Mouse (Mus musculus) kidney, embryonic 14.5 days (tissue): ENCODE results near the gene Hoxc8. TPM values are rescaled to one million over a fixed set of nuclear protein-coding genes. Genes with fewer than 3 reads are reported as not detected.

Experiments
- ATAC-seq: fragments of 200-750 bp; cut with Nextera tagmentation; 2 replicates; pipeline ENCODE4 v1.8.0; 2017; ENCODE audit warnings: moderate number of reproducible peaks, mild to moderate bottlenecking, moderate TSS enrichment, moderate library complexity; ENCODE audit not compliant: low FRiP score, low TSS enrichment
- H3K27ac ChIP-seq: fragments of 300-500 bp; sonication (generic); 2 replicates; pipeline ENCODE4 v1.5.1; 2014; ENCODE audit warnings: low read depth, mild to moderate bottlenecking, low read length, moderate library complexity, mixed read lengths
- H3K27me3 ChIP-seq: fragments of 300-500 bp; sonication (generic); 2 replicates; pipeline ENCODE4 v1.6.1; 2014; ENCODE audit warnings: mild to moderate bottlenecking, low read length; ENCODE audit not compliant: control insufficient read depth, insufficient read depth
- H3K36me3 ChIP-seq: fragments of 300-500 bp; sonication (generic); 2 replicates; pipeline ENCODE4 v1.6.1; 2014; ENCODE audit warnings: low read length, mixed read lengths; ENCODE audit not compliant: control insufficient read depth, insufficient read depth
- H3K4me1 ChIP-seq: fragments of 300-500 bp; sonication (generic); 2 replicates; pipeline ENCODE4 v1.6.1; 2014; ENCODE audit warnings: low read length, mixed read lengths; ENCODE audit not compliant: control insufficient read depth, insufficient read depth
- H3K4me2 ChIP-seq: fragments of 300-500 bp; sonication (generic); replicated peaks from 2 replicates; pipeline ENCODE4 v1.6.1; 2014; ENCODE audit warnings: low read depth, mild to moderate bottlenecking, low read length
- H3K4me3 ChIP-seq: fragments of 300-500 bp; sonication (generic); 2 replicates; pipeline ENCODE4 v1.5.1; 2014; ENCODE audit warnings: mild to moderate bottlenecking, low read length
- H3K9ac ChIP-seq: fragments of 300-500 bp; sonication (generic); 2 replicates; pipeline ENCODE4 v1.6.1; 2014; ENCODE audit warnings: low read depth, mild to moderate bottlenecking, low read length, moderate library complexity
- H3K9me3 ChIP-seq: fragments of 300-500 bp; sonication (generic); 2 replicates; pipeline ENCODE4 v1.6.1; 2016; ENCODE audit warnings: low read length; ENCODE audit not compliant: control insufficient read depth
- WGBS: fragments of 180-500 bp; shearing (Covaris S2); extraction: QIAGEN DNeasy Blood & Tissue Kit; methylation state at CpG from one replicate; pipeline ENCODE4 v1.1.7; 2014; 5-methylcytosine and 5-hydroxymethylcytosine counted together
- polyA plus RNA-seq: library from polyadenylated mRNA; unstranded; fragments of >200 nt; fragmentation: Nextera tagmentation; extraction: Ambion mirVana; gene quantifications from 2 replicates; pipeline ENCODE4 v1.2.1, GENCODE M21; 2014

The Hoxc8 gene
- polyA plus RNA-seq, 1 experiment from 2014 or later = 12.6 TPM

DNA sequence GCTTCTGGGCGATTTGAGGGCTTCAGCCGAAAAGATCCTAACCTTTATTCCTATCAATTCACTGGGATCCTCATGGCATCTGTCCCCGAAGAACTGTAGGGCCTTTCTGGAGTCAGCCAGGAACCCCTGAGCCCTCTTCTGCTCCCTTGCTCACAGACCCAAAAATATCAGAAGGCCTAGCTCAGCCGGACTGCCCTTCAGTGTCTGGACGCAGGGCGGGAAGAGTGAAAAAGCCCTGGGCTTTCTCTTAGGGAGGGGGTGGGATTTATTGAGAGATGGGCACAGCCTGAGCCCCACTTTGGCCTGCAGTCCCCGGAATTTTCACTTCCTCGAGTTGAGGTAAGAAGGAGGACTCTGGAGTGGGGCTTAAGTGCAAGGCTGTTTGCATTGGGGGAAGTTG is 27.1 kb upstream of the Hoxc8 start:
- H3K27me3 ChIP-seq = peaks cover 7% of the 10 kb centered on the region; the same call in 1 of the 2 replicates

DNA sequence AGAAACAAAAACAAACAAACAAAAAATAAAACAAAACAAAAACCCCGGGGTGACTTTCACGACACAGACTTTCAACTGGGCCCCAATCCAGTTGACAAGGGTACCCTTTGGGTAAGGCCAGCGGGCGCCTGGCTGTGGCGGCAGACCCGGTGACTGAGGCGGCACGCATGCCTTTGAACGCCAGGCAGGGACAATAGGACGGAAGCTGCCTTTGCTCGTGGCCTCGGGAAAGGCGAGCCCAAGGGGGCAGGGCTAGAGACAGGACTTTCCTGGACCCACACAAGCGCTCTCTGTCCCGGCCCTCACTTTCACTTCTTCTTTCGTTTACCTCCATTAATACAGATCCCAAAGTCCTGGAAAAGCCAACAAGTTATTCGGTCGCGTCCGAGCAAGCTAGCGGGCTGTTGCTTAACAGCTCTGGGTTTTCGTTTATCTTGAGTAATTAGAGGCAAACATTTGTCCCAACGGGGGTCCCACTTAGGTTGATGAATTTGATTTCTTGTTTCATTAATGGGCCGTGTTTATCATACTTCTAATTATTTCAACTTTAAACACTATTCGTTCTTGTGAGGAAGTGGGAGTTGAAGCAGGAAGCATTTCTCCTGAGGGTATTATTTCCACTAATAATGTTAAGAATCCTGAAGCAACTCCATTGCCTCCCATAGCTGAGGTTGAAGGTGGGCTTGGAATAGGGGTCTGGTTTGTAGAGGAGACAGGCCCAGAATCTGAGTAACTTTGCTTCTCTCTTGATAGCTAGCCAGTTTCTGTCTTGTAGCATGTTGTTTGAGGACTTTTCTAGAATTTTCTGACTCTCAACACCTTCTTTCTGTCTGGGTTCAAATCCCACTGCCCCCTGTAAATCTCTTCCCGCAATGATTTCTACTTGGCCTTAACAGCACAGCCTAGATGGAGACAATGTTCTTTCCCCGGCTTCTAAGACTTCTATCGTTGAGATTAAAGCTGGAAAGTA is 26.5 kb upstream of the Hoxc8 start:
- Histone ChIP-seq H3K27me3 (peaks cover 11% of the 10 kb centered on the region; the same call in 1 of the 2 replicates), H3K9ac (peak overlapping the region; percentile 81), H3K4me3 (peak overlapping the region; percentile 70)

More for the DNA sequence above, 27.1 kb upstream of the Hoxc8 start:
- WGBS = 6% methylated on average over 8 of the region's 8 CpGs
- Histone ChIP-seq H3K4me1 (peaks cover 11% of the 10 kb centered on the region; the same call in 1 of the 2 replicates), H3K4me3 (peak overlapping the region; percentile 70), H3K27ac (peak overlapping the region; percentile 95), H3K36me3 (no peaks in the 10 kb centered on the region), H3K4me2 (peak overlapping the region; percentile 89), H3K9me3 (no peaks in the 10 kb centered on the region), H3K9ac (peak overlapping the region; percentile 81)
- ATAC-seq = no peak

DNA sequence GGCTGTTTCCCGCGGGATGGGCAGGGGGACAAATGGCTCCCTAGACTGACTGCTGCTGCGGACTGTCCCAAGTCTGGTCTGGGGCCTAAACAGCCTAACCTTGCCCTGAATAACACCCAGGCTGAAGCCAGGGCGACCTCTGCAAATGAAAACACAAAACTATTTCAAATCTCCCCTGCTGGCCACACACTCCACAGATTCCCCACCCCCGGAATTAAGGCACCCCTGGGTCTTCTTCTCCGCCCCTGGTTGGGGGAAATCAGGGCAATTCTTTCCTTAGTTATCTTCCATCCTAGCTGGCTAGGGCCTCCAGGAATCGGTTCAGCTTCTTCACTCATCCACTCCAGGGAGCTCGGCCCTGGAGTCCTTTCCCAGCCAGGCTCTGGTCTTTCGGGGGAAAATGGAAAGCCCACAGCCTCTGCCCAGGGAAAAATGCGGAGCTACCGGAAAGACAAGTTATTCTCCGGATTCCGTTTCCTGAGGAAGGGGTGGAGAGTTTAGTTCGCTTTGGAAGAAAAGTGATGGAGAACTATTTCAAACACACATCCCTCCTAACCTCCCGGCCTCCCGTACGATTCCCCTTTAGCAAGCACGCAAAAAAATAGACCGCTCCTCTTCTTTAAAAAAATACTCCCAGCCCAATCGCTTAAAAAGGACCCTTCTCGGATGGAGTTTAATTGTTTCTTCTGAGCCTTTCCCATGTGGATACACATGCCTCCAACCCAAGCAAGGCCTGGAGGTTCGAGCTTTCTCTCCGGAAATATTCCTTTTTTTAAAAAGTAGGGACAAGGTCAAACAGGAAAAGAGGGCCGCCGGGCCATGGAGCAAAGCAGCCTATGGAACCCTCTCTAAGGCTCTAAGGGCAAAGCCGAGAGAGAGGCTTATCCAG is 25.2 kb upstream of the Hoxc8 start:
- H3K4me2 ChIP-seq = peak overlapping the region; percentile 89
- peak overlapping the region; percentile 81 for H3K9ac ChIP-seq
- no peaks in the 10 kb centered on the region for H3K36me3 ChIP-seq
- 4% methylated on average over 26 of the region's 26 CpGs for WGBS
- peak overlapping the region; percentile 95 for H3K27ac ChIP-seq
- ATAC-seq = no peak
- 0 out of 2 replicates have a peak, but pooled peaks cover 4% of the 10 kb centered on the region for H3K4me1 ChIP-seq
- H3K27me3 ChIP-seq = peaks cover 12% of the 10 kb centered on the region; the same call in 1 of the 2 replicates
- peak overlapping the region; percentile 70 for H3K4me3 ChIP-seq
- no peaks in the 10 kb centered on the region for H3K9me3 ChIP-seq

More for the DNA sequence above, 26.5 kb upstream of the Hoxc8 start:
- Histone ChIP-seq H3K4me2 (peak overlapping the region; percentile 89), H3K27ac (peak overlapping the region; percentile 95), H3K9me3 (no peaks in the 10 kb centered on the region), H3K4me1 (0 out of 2 replicates have a peak, but pooled peaks cover 11% of the 10 kb centered on the region), H3K36me3 (no peaks in the 10 kb centered on the region)
- WGBS = 2% methylated on average over 28 of the region's 28 CpGs
- ATAC-seq = 0 out of 2 replicates have a peak, but pooled peaks have one; percentile 21

DNA sequence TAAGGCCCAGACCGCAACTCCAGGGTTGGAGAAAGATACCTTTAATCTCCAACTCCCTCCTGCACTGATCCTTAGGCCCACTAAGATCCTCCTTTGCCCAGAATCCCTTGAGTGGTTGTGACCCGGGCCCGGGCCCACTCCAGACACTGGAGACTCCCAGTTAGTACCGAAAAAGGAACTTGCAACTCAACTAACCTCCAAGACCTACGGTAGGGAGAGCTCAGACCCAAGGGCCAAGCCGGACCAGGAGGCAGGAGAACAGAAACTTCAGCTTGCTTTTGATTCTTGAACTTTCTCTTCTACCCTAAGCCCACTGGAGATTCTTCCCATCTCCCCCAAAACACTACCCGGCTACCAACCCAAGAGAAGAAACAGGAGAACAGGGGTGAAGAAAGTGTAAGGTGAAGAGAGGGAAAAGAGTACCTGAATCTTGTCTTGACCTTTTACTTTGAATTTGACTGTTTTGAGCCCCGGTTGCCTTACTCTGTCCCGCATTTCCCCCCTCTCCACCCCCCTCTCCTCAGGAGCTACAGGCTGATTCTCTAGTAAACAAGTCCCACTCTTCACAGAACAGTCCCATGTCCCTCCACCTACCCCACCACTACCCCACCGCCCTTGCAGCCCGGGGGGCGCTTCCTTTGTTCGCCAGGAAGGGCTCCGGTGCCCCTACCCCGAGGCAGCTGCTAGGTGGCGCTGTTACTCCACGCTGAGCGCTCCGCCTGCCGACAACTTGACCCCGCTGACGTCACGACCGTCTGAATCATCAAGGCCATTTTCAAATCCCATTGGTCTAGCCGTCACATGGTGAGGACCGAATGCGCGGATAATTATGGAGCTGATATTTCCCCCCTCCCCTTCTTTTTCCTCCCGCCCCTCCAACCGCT is 24.3 kb upstream of the Hoxc8 start:
- peak; percentile 86 for ATAC-seq
- Histone ChIP-seq H3K27me3 (peaks cover 12% of the 10 kb centered on the region; the same call in 1 of the 2 replicates), H3K9me3 (no peaks in the 10 kb centered on the region), H3K4me1 (peaks cover 2% of the 10 kb centered on the region; the same call in 1 of the 2 replicates), H3K36me3 (no peaks in the 10 kb centered on the region), H3K4me3 (peak overlapping the region; percentile 70), H3K27ac (peak overlapping the region; percentile 95), H3K4me2 (peak overlapping the region; percentile 89), H3K9ac (peak overlapping the region; percentile 81)
- 2% methylated on average over 29 of the region's 30 CpGs for WGBS

DNA sequence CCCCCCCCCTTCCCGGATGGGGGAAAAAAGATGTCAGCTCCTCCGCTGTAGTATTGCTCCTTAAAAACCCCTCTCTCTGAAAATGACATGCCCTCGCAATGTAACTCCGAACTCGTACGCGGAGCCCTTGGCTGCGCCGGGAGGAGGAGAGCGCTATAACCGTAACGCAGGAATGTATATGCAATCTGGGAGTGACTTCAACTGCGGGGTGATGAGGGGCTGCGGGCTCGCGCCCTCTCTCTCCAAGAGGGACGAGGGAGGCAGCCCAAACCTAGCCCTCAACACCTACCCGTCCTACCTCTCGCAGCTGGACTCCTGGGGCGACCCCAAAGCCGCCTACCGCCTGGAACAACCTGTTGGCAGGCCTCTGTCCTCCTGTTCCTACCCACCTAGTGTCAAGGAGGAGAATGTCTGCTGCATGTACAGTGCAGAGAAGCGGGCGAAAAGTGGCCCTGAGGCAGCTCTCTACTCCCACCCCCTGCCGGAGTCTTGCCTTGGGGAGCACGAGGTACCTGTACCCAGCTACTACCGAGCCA is 23.6 kb upstream of the Hoxc8 start, which contains the start of gene Hoxc10:
Gene Hoxc10 (plus strand): TSS at position 21 of the 536 bp plus-strand sequence.
- H3K4me3 ChIP-seq = peak within 1 kb of the TSS; percentile 70
- WGBS = under 1% methylated on average over 27 of the region's 27 CpGs
- H3K4me2 ChIP-seq = peak within 1 kb of the TSS; percentile 89
- peaks cover 12% of the 10 kb centered on the region; the same call in 1 of the 2 replicates for H3K27me3 ChIP-seq
- no peaks in the 10 kb centered on the region for H3K9me3 ChIP-seq
- no peaks in the 10 kb centered on the region for H3K36me3 ChIP-seq
- peaks cover 4% of the 10 kb centered on the region; the same call in 1 of the 2 replicates for H3K4me1 ChIP-seq
- peak within 1 kb of the TSS; percentile 81 for H3K9ac ChIP-seq
- ATAC-seq = peak; percentile 57
- peak within 1 kb of the TSS; percentile 95 for H3K27ac ChIP-seq

DNA sequence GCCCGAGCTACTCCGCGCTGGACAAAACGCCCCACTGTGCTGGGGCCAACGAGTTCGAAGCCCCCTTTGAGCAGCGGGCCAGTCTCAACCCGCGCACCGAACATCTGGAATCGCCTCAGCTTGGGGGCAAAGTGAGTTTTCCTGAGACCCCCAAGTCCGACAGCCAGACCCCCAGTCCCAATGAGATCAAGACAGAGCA is 23.2 kb upstream of the Hoxc8 start, which contains the start of gene Hoxc5:
Gene Hoxc5 (plus strand): TSS at position 132 of the 199 bp plus-strand sequence.
- peak within 1 kb of the TSS; percentile 81 for H3K9ac ChIP-seq

DNA sequence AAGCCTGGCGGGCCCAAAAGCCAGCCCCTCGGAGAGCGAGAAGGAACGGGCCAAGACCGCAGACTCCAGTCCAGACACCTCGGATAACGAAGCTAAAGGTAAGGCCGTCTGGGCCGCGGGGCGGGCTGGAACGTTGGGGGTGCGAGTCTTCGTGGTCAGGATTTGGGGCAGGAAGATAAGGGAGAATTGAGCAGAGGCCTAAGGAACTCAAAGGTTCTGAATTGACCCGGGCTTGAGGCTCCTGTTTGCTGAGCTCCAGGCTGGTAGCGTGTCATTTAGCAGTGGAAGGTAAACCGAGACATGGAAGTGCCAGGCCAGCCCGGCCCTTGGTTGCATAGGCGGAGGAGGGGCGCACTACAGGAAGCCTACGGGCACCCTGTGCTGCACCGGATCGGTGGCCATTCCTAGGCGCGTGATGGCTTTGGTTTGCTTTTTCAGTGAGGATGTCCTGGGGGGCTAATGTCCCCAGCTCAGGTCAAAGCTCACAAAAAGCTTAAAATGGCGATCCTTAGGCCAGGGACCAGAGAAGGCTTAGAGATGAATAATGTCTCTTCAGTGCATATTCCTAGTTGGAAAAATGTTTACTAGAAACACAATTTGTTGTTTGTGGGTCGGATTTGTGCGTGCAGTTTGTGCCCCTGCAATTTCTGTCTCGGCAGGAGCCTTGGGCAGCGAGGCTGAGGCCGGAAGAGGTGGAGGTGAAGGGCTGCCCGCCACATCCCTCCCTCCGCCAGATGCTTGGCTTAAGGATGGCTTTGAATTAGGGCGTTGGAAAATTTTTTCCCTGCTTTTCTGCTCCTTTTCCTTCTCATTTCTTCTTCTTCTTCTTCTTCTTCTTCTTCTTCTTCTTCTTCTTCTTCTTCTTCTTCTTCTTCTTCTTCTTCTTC is 22.7 kb upstream of the Hoxc8 start:
- Histone ChIP-seq H3K4me3 (peak overlapping the region; percentile 70), H3K27me3 (peaks cover 12% of the 10 kb centered on the region; the same call in 1 of the 2 replicates), H3K36me3 (no peaks in the 10 kb centered on the region), H3K9ac (peak overlapping the region; percentile 80), H3K27ac (peak overlapping the region; percentile 95), H3K4me2 (peak overlapping the region; percentile 89), H3K4me1 (peaks cover 4% of the 10 kb centered on the region; the same call in 1 of the 2 replicates), H3K9me3 (no peaks in the 10 kb centered on the region)
- whole genome bisulfite sequencing = 2% methylated on average over 34 of the region's 34 CpGs
- ATAC-seq = no peak

More for the DNA sequence above, 23.2 kb upstream of the Hoxc8 start, which contains the start of gene Hoxc5:
- no peak for ATAC-seq
- 2% methylated on average over 12 of the region's 12 CpGs for WGBS
- H3K4me3 ChIP-seq = peak within 1 kb of the TSS; percentile 70
- no peaks in the 10 kb centered on the region for H3K36me3 ChIP-seq
- H3K27me3 ChIP-seq = peaks cover 12% of the 10 kb centered on the region; the same call in 1 of the 2 replicates
- no peaks in the 10 kb centered on the region for H3K9me3 ChIP-seq
- peaks cover 4% of the 10 kb centered on the region; the same call in 1 of the 2 replicates for H3K4me1 ChIP-seq
- H3K4me2 ChIP-seq = peak within 1 kb of the TSS; percentile 89
- peak within 1 kb of the TSS; percentile 95 for H3K27ac ChIP-seq
